Mouse (Mus musculus): ENCODE measurements around the gene Adgrv1. TPM values are rescaled to one million over a fixed set of nuclear protein-coding genes. Genes with fewer than 3 reads are reported as not detected.

The Adgrv1 gene
- polyA plus RNA-seq, 1 experiment from 2014 or later: 2.8 TPM

DNA sequence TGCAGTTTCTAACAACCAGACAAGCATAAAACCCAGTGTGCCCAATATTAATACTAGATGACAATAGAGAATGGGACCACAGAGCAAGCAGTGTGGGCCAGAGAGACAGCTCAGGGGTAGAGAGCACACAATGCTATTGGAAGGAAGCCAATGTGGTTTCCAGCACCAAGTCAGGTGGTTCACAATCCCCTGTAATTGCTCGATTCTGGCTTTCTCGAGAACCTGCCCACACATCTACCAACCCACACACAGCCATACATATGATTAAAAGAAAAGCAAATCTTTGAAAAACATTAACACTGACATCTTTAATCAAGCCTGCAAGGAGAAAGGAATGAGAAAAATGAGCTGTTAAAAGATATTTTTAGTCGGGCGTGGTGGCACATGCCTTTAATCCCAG, 166.3 kb downstream of the Adgrv1 start:
- 79% methylated on average over 4 of the region's 4 CpGs for WGBS

GRCm38 (mm10) chr13:81465794-81466193, 167.2 kb downstream of the Adgrv1 start:
- Histone ChIP-seq H3K9me3 (ENCODE audit: control insufficient read depth, low read depth, low read length) (no peaks in the 10 kb centered on the region), H3K27me3 (ENCODE audit: control insufficient read depth, insufficient read depth, low read length) (no peaks in the 10 kb centered on the region), H3K36me3 (ENCODE audit: control insufficient read depth, insufficient read depth, low read length) (no peaks in the 10 kb centered on the region), H3K27ac (ENCODE audit: low read length) (no peak overlapping the region), H3K4me2 (replicated peaks; ENCODE audit: low read depth, low read length) (no peak overlapping the region), H3K9ac (replicated peaks; ENCODE audit: low read depth, low read length) (no peak overlapping the region), H3K4me3 (ENCODE audit: low read depth, low read length) (no peak overlapping the region), H3K4me1 (ENCODE audit: control insufficient read depth, insufficient read depth, low read length) (no peaks in the 10 kb centered on the region)
- ATAC-seq (ENCODE audit: insufficient number of reproducible peaks, insufficient read depth, low FRiP score, low read depth): no peak
- WGBS: 86% methylated on average over 3 of the region's 3 CpGs

More for the DNA sequence above, 166.3 kb downstream of the Adgrv1 start:
- Histone ChIP-seq H3K4me3 (ENCODE audit: low read depth, low read length) (no peak overlapping the region), H3K4me1 (ENCODE audit: control insufficient read depth, insufficient read depth, low read length) (no peaks in the 10 kb centered on the region), H3K9me3 (ENCODE audit: control insufficient read depth, low read depth, low read length) (no peaks in the 10 kb centered on the region), H3K9ac (replicated peaks; ENCODE audit: low read depth, low read length) (no peak overlapping the region), H3K27me3 (ENCODE audit: control insufficient read depth, insufficient read depth, low read length) (no peaks in the 10 kb centered on the region), H3K4me2 (replicated peaks; ENCODE audit: low read depth, low read length) (no peak overlapping the region), H3K27ac (ENCODE audit: low read length) (no peak overlapping the region), H3K36me3 (ENCODE audit: control insufficient read depth, insufficient read depth, low read length) (no peaks in the 10 kb centered on the region)
- ATAC-seq (ENCODE audit: insufficient number of reproducible peaks, insufficient read depth, low FRiP score, low read depth): no peak

GRCm38 (mm10) chr13:81449630-81450029, 183.3 kb downstream of the Adgrv1 start:
- ATAC-seq (ENCODE audit: insufficient number of reproducible peaks, insufficient read depth, low FRiP score, low read depth): no peak
- Histone ChIP-seq H3K4me2 (replicated peaks; ENCODE audit: low read depth, low read length) (no peak overlapping the region), H3K9ac (replicated peaks; ENCODE audit: low read depth, low read length) (no peak overlapping the region), H3K9me3 (ENCODE audit: control insufficient read depth, low read depth, low read length) (no peaks in the 10 kb centered on the region), H3K27me3 (ENCODE audit: control insufficient read depth, insufficient read depth, low read length) (no peaks in the 10 kb centered on the region), H3K4me1 (ENCODE audit: control insufficient read depth, insufficient read depth, low read length) (no peaks in the 10 kb centered on the region), H3K36me3 (ENCODE audit: control insufficient read depth, insufficient read depth, low read length) (no peaks in the 10 kb centered on the region), H3K27ac (ENCODE audit: low read length) (no peak overlapping the region), H3K4me3 (ENCODE audit: low read depth, low read length) (no peak overlapping the region)
- WGBS: 86% methylated on average over 4 of the region's 4 CpGs

GRCm38 (mm10) chr13:81449198-81449597, 183.8 kb downstream of the Adgrv1 start:
- ATAC-seq (ENCODE audit: insufficient number of reproducible peaks, insufficient read depth, low FRiP score, low read depth): no peak
- 92% methylated on average over 7 of the region's 7 CpGs for WGBS
- no peak overlapping the region for H3K4me2 ChIP-seq (replicated peaks; ENCODE audit: low read depth, low read length)
- H3K9ac ChIP-seq (replicated peaks; ENCODE audit: low read depth, low read length): no peak overlapping the region
- H3K27me3 ChIP-seq (ENCODE audit: control insufficient read depth, insufficient read depth, low read length): no peaks in the 10 kb centered on the region
- H3K4me3 ChIP-seq (ENCODE audit: low read depth, low read length): no peak overlapping the region
- no peak overlapping the region for H3K27ac ChIP-seq (ENCODE audit: low read length)
- H3K9me3 ChIP-seq (ENCODE audit: control insufficient read depth, low read depth, low read length): no peaks in the 10 kb centered on the region
- no peaks in the 10 kb centered on the region for H3K4me1 ChIP-seq (ENCODE audit: control insufficient read depth, insufficient read depth, low read length)
- H3K36me3 ChIP-seq (ENCODE audit: control insufficient read depth, insufficient read depth, low read length): no peaks in the 10 kb centered on the region

GRCm38 (mm10) chr13:81441412-81441811, 191.5 kb downstream of the Adgrv1 start:
- WGBS: 70% methylated on average over 3 of the region's 3 CpGs
- no peaks in the 10 kb centered on the region for H3K27me3 ChIP-seq (ENCODE audit: control insufficient read depth, insufficient read depth, low read length)
- no peaks in the 10 kb centered on the region for H3K4me1 ChIP-seq (ENCODE audit: control insufficient read depth, insufficient read depth, low read length)
- H3K36me3 ChIP-seq (ENCODE audit: control insufficient read depth, insufficient read depth, low read length): no peaks in the 10 kb centered on the region
- H3K9me3 ChIP-seq (ENCODE audit: control insufficient read depth, low read depth, low read length): no peaks in the 10 kb centered on the region
- no peak overlapping the region for H3K4me3 ChIP-seq (ENCODE audit: low read depth, low read length)
- H3K27ac ChIP-seq (ENCODE audit: low read length): no peak overlapping the region
- H3K9ac ChIP-seq (replicated peaks; ENCODE audit: low read depth, low read length): no peak overlapping the region
- ATAC-seq (ENCODE audit: insufficient number of reproducible peaks, insufficient read depth, low FRiP score, low read depth): peak; percentile 33; the same call in 1 of the 2 replicates
- H3K4me2 ChIP-seq (replicated peaks; ENCODE audit: low read depth, low read length): no peak overlapping the region

GRCm38 (mm10) chr13:81439390-81440025, 193.4 kb downstream of the Adgrv1 start:
- Histone ChIP-seq H3K27ac (ENCODE audit: low read length) (no peak overlapping the region), H3K9ac (replicated peaks; ENCODE audit: low read depth, low read length) (no peak overlapping the region), H3K27me3 (ENCODE audit: control insufficient read depth, insufficient read depth, low read length) (no peaks in the 10 kb centered on the region), H3K4me1 (ENCODE audit: control insufficient read depth, insufficient read depth, low read length) (no peaks in the 10 kb centered on the region), H3K4me3 (ENCODE audit: low read depth, low read length) (no peak overlapping the region), H3K36me3 (ENCODE audit: control insufficient read depth, insufficient read depth, low read length) (no peaks in the 10 kb centered on the region), H3K4me2 (replicated peaks; ENCODE audit: low read depth, low read length) (no peak overlapping the region), H3K9me3 (ENCODE audit: control insufficient read depth, low read depth, low read length) (no peaks in the 10 kb centered on the region)
- WGBS: 43% methylated on average over 12 of the region's 12 CpGs
- no peak for ATAC-seq (ENCODE audit: insufficient number of reproducible peaks, insufficient read depth, low FRiP score, low read depth)

GRCm38 (mm10) chr13:81437088-81437487, 195.9 kb downstream of the Adgrv1 start:
- Histone ChIP-seq H3K36me3 (ENCODE audit: control insufficient read depth, insufficient read depth, low read length) (no peaks in the 10 kb centered on the region), H3K27ac (ENCODE audit: low read length) (no peak overlapping the region), H3K4me1 (ENCODE audit: control insufficient read depth, insufficient read depth, low read length) (no peaks in the 10 kb centered on the region), H3K9me3 (ENCODE audit: control insufficient read depth, low read depth, low read length) (no peaks in the 10 kb centered on the region), H3K27me3 (ENCODE audit: control insufficient read depth, insufficient read depth, low read length) (no peaks in the 10 kb centered on the region), H3K4me2 (replicated peaks; ENCODE audit: low read depth, low read length) (no peak overlapping the region), H3K9ac (replicated peaks; ENCODE audit: low read depth, low read length) (no peak overlapping the region), H3K4me3 (ENCODE audit: low read depth, low read length) (no peak overlapping the region)
- WGBS: 60% methylated on average over 8 of the region's 8 CpGs
- ATAC-seq (ENCODE audit: insufficient number of reproducible peaks, insufficient read depth, low FRiP score, low read depth): no peak

DNA sequence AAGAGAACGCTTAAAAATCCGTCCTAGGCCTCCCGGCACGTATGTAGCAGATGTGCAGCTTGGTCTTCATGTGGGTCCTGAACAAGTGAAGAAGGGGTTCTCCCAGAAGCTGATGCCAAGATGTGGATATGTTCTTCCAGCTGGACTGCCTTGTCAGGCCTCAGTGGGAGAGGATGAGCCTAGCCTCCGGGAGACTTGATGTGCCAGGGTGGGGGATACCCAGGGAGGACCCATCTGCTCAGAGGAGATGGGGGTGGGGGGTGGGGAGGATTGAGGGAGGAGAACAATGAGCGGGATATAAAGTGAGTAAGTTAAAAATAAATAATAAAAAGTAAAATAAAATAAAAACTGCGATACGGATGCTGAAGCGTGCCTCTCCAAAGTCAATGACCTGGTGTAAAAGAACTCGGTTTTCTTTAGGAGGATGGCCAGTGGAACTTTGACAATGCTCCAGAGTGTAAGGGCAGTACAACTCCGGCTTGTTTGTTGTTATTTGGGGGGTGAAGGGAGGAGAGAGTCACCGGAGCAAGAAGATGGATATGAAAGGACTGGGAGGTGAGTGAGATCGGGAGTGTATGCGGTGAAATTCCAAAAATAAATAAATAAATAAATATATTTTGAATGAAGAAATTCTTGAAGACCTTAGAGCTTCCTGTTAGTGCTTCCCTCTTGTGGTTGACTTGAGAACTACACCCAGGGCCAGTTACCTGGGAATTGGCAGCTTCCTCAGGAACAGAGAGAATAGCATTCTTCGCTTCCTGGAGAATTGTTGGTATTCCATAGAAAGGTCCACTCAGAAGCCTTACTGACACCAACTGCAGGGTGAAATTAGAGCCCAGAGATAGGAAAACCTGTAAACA, 205.8 kb downstream of the Adgrv1 start:
- H3K4me1 ChIP-seq (ENCODE audit: control insufficient read depth, insufficient read depth, low read length): no peaks in the 10 kb centered on the region
- H3K4me3 ChIP-seq (ENCODE audit: low read depth, low read length): no peak overlapping the region
- 73% methylated on average over 15 of the region's 15 CpGs for WGBS
- no peaks in the 10 kb centered on the region for H3K9me3 ChIP-seq (ENCODE audit: control insufficient read depth, low read depth, low read length)
- H3K4me2 ChIP-seq (replicated peaks; ENCODE audit: low read depth, low read length): no peak overlapping the region
- ATAC-seq (ENCODE audit: insufficient number of reproducible peaks, insufficient read depth, low FRiP score, low read depth): no peak
- H3K36me3 ChIP-seq (ENCODE audit: control insufficient read depth, insufficient read depth, low read length): no peaks in the 10 kb centered on the region
- H3K27me3 ChIP-seq (ENCODE audit: control insufficient read depth, insufficient read depth, low read length): no peaks in the 10 kb centered on the region
- no peak overlapping the region for H3K27ac ChIP-seq (ENCODE audit: low read length)
- H3K9ac ChIP-seq (replicated peaks; ENCODE audit: low read depth, low read length): no peak overlapping the region

All from stomach, embryonic 14.5 days (tissue).